Mouse (Mus musculus): ENCODE measurements around the gene Tspear.

The Tspear gene

DNA sequence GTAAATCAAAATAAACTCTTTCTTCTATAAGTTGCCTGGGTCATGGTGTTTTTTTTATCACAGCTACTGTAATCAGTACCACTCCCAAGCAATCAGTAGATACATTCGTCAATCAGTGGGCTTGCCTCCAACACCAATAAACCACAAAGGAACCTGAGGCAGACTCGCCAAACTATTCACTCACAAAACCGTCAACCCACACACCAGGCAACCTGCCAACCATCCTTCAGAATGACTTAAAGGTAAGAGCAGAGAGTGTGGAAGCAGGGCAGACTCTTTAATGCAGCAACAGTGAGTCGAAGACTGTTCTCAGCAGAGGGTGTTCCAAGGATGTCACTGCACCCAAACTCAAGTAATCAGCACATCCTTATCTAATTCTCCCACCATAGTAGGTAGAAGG lies 236.3 kb downstream of the Tspear start:
- no peak for TF ChIP-seq GATA4 (IDR thresholded peaks at IDR 0.05; ENCODE audit: insufficient replicate concordance, low read length)

GRCm38 (mm10) chr10:77926140-77926539 lies 239.8 kb downstream of the Tspear start:
- no peak for TF ChIP-seq GATA4 (IDR thresholded peaks at IDR 0.05; ENCODE audit: insufficient replicate concordance, low read length)

- no peak for TF ChIP-seq GATA4 (IDR thresholded peaks at IDR 0.05; ENCODE audit: insufficient replicate concordance, low read length)
Measured at GRCm38 (mm10) chr10:77927375-77927774, 241.0 kb downstream of the Tspear start.
